Mouse (Mus musculus) embryonic facial prominence, embryonic 14.5 days (tissue): Measurements from ENCODE around the gene Slc25a39. TPM values are rescaled to one million over a fixed set of nuclear protein-coding genes. Genes with fewer than 3 reads are reported as not detected.
A peak's percentile ranks its signal among the peaks of the same experiment; 100 is the strongest.
"Not testable (repeated sequence)": the region's sequence is repeated elsewhere in the genome, so short reads cannot be mapped to it uniquely, and the experiment has no call there.

Experiments
- ATAC-seq: fragments of 200-750 bp; cut with Nextera tagmentation; 2 replicates; pipeline ENCODE4 v1.8.0; 2017; ENCODE audit warnings: low read depth, moderate number of reproducible peaks, moderate TSS enrichment
- DNase-seq: peaks from one replicate; pipeline ENCODE4 v3.0.0-alpha.2; 2015; ENCODE audit warnings: low spot score
- H3K27ac ChIP-seq: fragments of 300-500 bp; sonication (generic); replicated peaks from 2 replicates; pipeline ENCODE4 v1.5.1; 2014; ENCODE audit warnings: low read depth, mild to moderate bottlenecking, low read length, moderate library complexity
- H3K27me3 ChIP-seq: fragments of 300-500 bp; sonication (generic); replicated peaks from 2 replicates; pipeline ENCODE4 v1.6.1; 2014; ENCODE audit warnings: low read length; ENCODE audit not compliant: control insufficient read depth, insufficient read depth
- H3K36me3 ChIP-seq: fragments of 300-500 bp; sonication (generic); 2 replicates; pipeline ENCODE4 v1.6.1; 2014; ENCODE audit warnings: low read length, mixed read lengths; ENCODE audit not compliant: control insufficient read depth, insufficient read depth
- H3K4me1 ChIP-seq: fragments of 300-500 bp; sonication (generic); 2 replicates; pipeline ENCODE4 v1.6.1; 2014; ENCODE audit warnings: antibody characterized with exemption, low read length; ENCODE audit not compliant: control insufficient read depth, insufficient read depth
- H3K4me2 ChIP-seq: fragments of 300-500 bp; sonication (generic); 2 replicates; pipeline ENCODE4 v1.6.1; 2014; ENCODE audit warnings: low read depth, mild to moderate bottlenecking, low read length, moderate library complexity, mixed read lengths
- H3K4me3 ChIP-seq: fragments of 300-500 bp; sonication (generic); 2 replicates; pipeline ENCODE4 v1.5.1; 2014; ENCODE audit warnings: low read depth, mild to moderate bottlenecking, low read length
- H3K9ac ChIP-seq: fragments of 300-500 bp; sonication (generic); 2 replicates; pipeline ENCODE4 v1.6.1; 2014; ENCODE audit warnings: low read depth, mild to moderate bottlenecking, low read length, moderate library complexity, mixed read lengths
- H3K9me3 ChIP-seq: fragments of 300-500 bp; sonication (generic); 2 replicates; pipeline ENCODE4 v1.6.1; 2016; ENCODE audit warnings: low read length; ENCODE audit not compliant: control insufficient read depth
- WGBS: fragments of 180-500 bp; shearing (Covaris S2); extraction: QIAGEN DNeasy Blood & Tissue Kit; methylation state at CpG from one replicate; pipeline ENCODE4 v1.1.7; 2014; 5-methylcytosine and 5-hydroxymethylcytosine counted together
- polyA plus RNA-seq: library from polyadenylated mRNA; unstranded; fragments of >200 nt; fragmentation: Nextera tagmentation; extraction: Ambion mirVana; gene quantifications from 2 replicates; pipeline ENCODE4 v1.2.1, GENCODE M21; 2014

The Slc25a39 gene
- polyA plus RNA-seq, 1 experiment from 2014 or later, result 190 TPM

- 18% methylated on average over 15 of the region's 15 CpGs for WGBS
- H3K4me3 ChIP-seq, result peak overlapping the region; percentile 44
- H3K4me2 ChIP-seq, result peak overlapping the region; percentile 82
- no peak overlapping the region for H3K27ac ChIP-seq
- no peaks in the 10 kb centered on the region for H3K36me3 ChIP-seq
- DNase-seq (no peak), ATAC-seq (peak; percentile 30)
- peak overlapping the region; percentile 10; the same call in 1 of the 2 replicates for H3K9ac ChIP-seq
- peaks cover 10% of the 10 kb centered on the region; the same call in 1 of the 2 replicates for H3K27me3 ChIP-seq
- no peaks in the 10 kb centered on the region for H3K9me3 ChIP-seq
- H3K4me1 ChIP-seq, result peaks cover 11% of the 10 kb centered on the region
These were observed 15.1 kb downstream of the Slc25a39 start for GRCm38 (mm10) chr11:102392441-102393237.

GRCm38 (mm10) chr11:102389436-102389835 is 18.3 kb downstream of the Slc25a39 start:
- H3K9ac ChIP-seq, H3K27ac ChIP-seq, H3K4me2 ChIP-seq, ATAC-seq, H3K27me3 ChIP-seq, H3K9me3 ChIP-seq, H3K4me3 ChIP-seq, DNase-seq, H3K36me3 ChIP-seq: not testable (repeated sequence)
- H3K4me1 ChIP-seq, result peaks cover 11% of the 10 kb centered on the region
- WGBS, result 91% methylated on average over 4 of the region's 5 CpGs

GRCm38 (mm10) chr11:102386121-102386520 is 21.6 kb downstream of the Slc25a39 start:
- DNase-seq, result no peak
- H3K36me3 ChIP-seq, result no peaks in the 10 kb centered on the region
- no peak overlapping the region for H3K4me3 ChIP-seq
- H3K4me2 ChIP-seq, result no peak overlapping the region
- ATAC-seq, result no peak
- no peak overlapping the region for H3K27ac ChIP-seq
- H3K27me3 ChIP-seq, result no peaks in the 10 kb centered on the region
- no peak overlapping the region for H3K9ac ChIP-seq
- 54% methylated on average over 5 of the region's 5 CpGs for WGBS
- H3K9me3 ChIP-seq, result no peaks in the 10 kb centered on the region
- H3K4me1 ChIP-seq, result no peaks in the 10 kb centered on the region

GRCm38 (mm10) chr11:102385075-102385474 is 22.7 kb downstream of the Slc25a39 start:
- Histone ChIP-seq H3K9me3 (no peaks in the 10 kb centered on the region), H3K4me3 (no peak overlapping the region), H3K4me1 (no peaks in the 10 kb centered on the region), H3K27me3 (no peaks in the 10 kb centered on the region), H3K27ac (no peak overlapping the region), H3K4me2 (no peak overlapping the region), H3K36me3 (no peaks in the 10 kb centered on the region), H3K9ac (no peak overlapping the region)
- ATAC-seq (no peak), DNase-seq (no peak)
- 59% methylated on average over 3 of the region's 4 CpGs for WGBS

GRCm38 (mm10) chr11:102384418-102384817 is 23.3 kb downstream of the Slc25a39 start:
- no peak overlapping the region for H3K9ac ChIP-seq
- no peaks in the 10 kb centered on the region for H3K9me3 ChIP-seq
- WGBS, result 76% methylated on average over 2 of the region's 2 CpGs
- H3K4me1 ChIP-seq, result no peaks in the 10 kb centered on the region
- no peaks in the 10 kb centered on the region for H3K27me3 ChIP-seq
- H3K4me2 ChIP-seq, result no peak overlapping the region
- ATAC-seq, result no peak
- no peaks in the 10 kb centered on the region for H3K36me3 ChIP-seq
- no peak overlapping the region for H3K4me3 ChIP-seq
- no peak overlapping the region for H3K27ac ChIP-seq
- no peak for DNase-seq

GRCm38 (mm10) chr11:102383365-102384136 is 24.2 kb downstream of the Slc25a39 start:
- no peaks in the 10 kb centered on the region for H3K27me3 ChIP-seq
- H3K36me3 ChIP-seq, result no peaks in the 10 kb centered on the region
- no peak overlapping the region for H3K27ac ChIP-seq
- DNase-seq (no peak), ATAC-seq (no peak)
- 90% methylated on average over 1 of the region's 1 CpGs for WGBS
- no peak overlapping the region for H3K4me2 ChIP-seq
- H3K4me3 ChIP-seq, result no peak overlapping the region
- no peak overlapping the region for H3K9ac ChIP-seq
- H3K4me1 ChIP-seq, result no peaks in the 10 kb centered on the region
- H3K9me3 ChIP-seq, result no peaks in the 10 kb centered on the region

GRCm38 (mm10) chr11:102382794-102383193 is 25.0 kb downstream of the Slc25a39 start:
- DNase-seq (no peak), ATAC-seq (no peak)
- H3K9ac ChIP-seq, result no peak overlapping the region
- no peak overlapping the region for H3K27ac ChIP-seq
- H3K9me3 ChIP-seq, result no peaks in the 10 kb centered on the region
- H3K4me3 ChIP-seq, result no peak overlapping the region
- no peak overlapping the region for H3K4me2 ChIP-seq
- H3K36me3 ChIP-seq, result no peaks in the 10 kb centered on the region
- no peaks in the 10 kb centered on the region for H3K27me3 ChIP-seq
- WGBS, result 84% methylated on average over 3 of the region's 3 CpGs
- no peaks in the 10 kb centered on the region for H3K4me1 ChIP-seq

GRCm38 (mm10) chr11:102381341-102382100 is 26.2 kb downstream of the Slc25a39 start:
- DNase-seq (no peak), ATAC-seq (no peak)
- H3K36me3 ChIP-seq, result no peaks in the 10 kb centered on the region
- WGBS, result 34% methylated on average over 4 of the region's 4 CpGs
- no peak overlapping the region for H3K4me2 ChIP-seq
- H3K27ac ChIP-seq, result no peak overlapping the region
- H3K27me3 ChIP-seq, result no peaks in the 10 kb centered on the region
- no peak overlapping the region for H3K4me3 ChIP-seq
- no peaks in the 10 kb centered on the region for H3K4me1 ChIP-seq
- H3K9ac ChIP-seq, result no peak overlapping the region
- H3K9me3 ChIP-seq, result no peaks in the 10 kb centered on the region
